Mouse (Mus musculus): ENCODE data around the gene Sectm1a.
"Not testable (repeated sequence)": the region's sequence is repeated elsewhere in the genome, so short reads cannot be mapped to it uniquely, and the experiment has no call there.

Sectm1a gene

GRCm38 (mm10) chr11:121089756-121090546 is 8.9 kb upstream of the Sectm1a start:
- DNase-seq (ENCODE audit: low spot score) = no peak

DNA sequence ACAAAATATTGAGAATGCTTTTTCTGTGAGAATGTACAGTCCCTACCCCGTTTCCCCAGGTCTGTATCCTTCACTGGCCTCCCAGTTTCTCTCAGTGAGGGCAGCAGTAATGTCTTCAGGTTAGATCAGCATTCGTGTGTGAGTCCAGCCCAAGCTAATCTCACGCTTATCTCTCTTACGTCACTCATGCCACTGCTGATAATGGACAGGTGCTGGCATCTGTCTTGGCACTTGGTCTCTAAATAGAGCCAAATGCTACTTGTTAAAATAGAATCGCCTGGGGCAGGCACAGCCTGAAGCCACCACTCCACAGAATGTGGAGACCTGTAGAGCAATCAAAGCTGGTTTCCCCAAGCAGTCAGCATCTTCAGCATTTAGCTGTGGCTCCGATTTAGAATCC is 8.0 kb upstream of the Sectm1a start:
- DNase-seq (ENCODE audit: low spot score) = no peak

GRCm38 (mm10) chr11:121086296-121086695 is 5.3 kb upstream of the Sectm1a start:
- DNase-seq (ENCODE audit: low spot score) = no peak

GRCm38 (mm10) chr11:121085181-121085580 is 4.2 kb upstream of the Sectm1a start:
- no peak for DNase-seq (ENCODE audit: low spot score)

- peak; percentile 32 for DNase-seq (ENCODE audit: low spot score)
These were observed 2.0 kb upstream of the Sectm1a start for GRCm38 (mm10) chr11:121082857-121083500.

GRCm38 (mm10) chr11:121082250-121082649 is 1.2 kb upstream of the Sectm1a start:
- DNase-seq (ENCODE audit: low spot score) = no peak

- no peak for DNase-seq (ENCODE audit: low spot score)
These were observed 690 bp downstream of the Sectm1a start for GRCm38 (mm10) chr11:121080330-121080729.

- no peak for DNase-seq (ENCODE audit: low spot score)
These were observed 5.4 kb downstream of the Sectm1a start for GRCm38 (mm10) chr11:121075655-121076054.

DNA sequence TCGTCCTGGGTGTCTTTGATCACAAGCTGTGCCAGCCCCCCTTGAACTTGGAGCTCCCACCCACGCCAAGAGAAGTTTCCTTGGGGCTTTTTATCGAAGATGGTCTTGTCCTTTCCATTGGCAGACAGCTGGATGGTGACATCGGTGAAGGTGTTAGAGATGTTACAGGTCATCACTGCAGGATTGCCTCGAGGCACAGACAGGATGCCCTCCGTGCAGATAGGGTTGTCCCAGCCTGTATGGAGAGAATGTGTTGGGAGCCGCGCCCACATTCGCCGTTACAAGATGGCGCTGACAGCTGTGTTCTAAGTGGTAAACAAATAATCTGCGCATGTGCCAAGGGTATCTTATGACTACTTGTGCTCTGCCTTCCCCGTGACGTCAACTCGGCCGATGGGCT is 11.4 kb downstream of the Sectm1a start:
- DNase-seq (ENCODE audit: low spot score) = not testable (repeated sequence)

DNA sequence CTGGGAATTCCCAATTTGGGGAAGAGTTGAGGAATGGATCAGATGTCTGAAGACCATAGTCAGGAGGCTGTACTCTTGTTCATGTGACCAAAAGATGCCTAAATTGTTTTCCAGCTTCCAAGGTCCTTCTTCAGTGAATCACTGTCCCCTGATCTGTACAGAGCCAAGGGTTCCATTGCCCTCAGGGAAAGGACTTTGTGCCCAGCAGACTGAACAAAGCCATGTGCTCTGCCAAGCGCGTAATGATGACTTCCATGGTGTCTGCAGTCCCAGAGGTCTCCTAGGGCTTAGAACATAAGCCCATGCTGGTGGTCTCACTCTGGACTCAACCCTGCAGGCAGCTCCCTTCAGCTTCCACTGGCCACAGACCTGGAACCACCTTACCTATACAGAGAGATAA is 13.1 kb downstream of the Sectm1a start:
- DNase-seq (ENCODE audit: low spot score) = no peak

- DNase-seq (ENCODE audit: low spot score) = peak; percentile 29
These were observed 16.8 kb downstream of the Sectm1a start for GRCm38 (mm10) chr11:121064197-121064596.

DNA sequence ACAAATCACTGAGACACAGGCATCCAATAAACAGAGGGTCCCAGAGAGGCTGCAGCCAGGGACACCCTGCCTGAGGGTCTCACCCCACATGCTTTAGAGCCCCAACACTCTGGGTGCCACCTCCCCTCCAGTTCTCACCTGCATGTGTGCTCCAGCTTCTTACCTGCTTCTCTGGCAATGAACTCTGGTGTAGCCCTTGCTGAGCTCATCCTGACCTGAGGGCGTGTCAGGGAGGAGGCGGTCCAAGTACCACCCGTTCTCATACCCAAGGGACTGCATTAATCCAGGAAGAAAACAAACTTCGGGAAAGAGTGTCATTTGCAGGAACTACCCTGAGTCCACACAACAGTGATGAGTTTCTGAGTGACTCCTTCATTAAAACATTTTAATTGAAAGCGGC is 17.6 kb downstream of the Sectm1a start, which contains the start of gene Sectm1b:
Gene Sectm1b, minus strand, starts transcription at position 191 of the 400 bp plus-strand sequence.
- no peak for DNase-seq (ENCODE audit: low spot score)

- DNase-seq (ENCODE audit: low spot score) = peak; percentile 41
These were observed 19.4 kb downstream of the Sectm1a start for GRCm38 (mm10) chr11:121061615-121062014.

DNA sequence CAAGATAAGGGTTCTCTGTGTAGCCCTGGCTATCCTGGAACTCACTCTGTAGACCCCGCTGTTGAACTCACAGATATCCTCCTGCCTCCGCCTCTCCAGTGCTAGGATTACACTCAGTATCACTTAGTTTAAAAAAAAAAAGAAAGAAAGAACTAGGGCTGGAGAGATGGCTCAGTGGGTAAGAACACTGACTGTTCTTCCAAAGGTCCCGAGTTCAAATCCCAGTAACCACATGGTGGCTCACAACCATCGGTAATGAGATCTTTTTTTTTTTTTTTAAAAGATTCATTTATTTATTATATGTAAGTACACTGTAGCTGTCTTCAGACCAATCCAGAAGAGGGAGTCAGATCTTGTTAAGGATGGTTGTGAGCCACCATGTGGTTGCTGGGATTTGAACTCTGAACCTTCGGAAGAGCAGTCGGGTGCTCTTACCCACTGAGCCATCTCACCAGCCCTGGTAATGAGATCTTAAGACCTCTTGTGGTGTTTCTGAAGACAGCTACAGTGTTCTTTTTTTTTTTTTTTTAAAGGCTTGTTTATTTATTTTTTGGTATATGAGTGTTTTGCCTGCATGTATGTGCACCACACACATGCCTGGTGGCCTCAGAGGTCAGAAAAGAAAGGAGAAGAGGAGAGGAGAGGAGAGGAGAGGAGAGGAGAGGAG is 20.5 kb downstream of the Sectm1a start:
- not testable (repeated sequence) for DNase-seq (ENCODE audit: low spot score)

DNA sequence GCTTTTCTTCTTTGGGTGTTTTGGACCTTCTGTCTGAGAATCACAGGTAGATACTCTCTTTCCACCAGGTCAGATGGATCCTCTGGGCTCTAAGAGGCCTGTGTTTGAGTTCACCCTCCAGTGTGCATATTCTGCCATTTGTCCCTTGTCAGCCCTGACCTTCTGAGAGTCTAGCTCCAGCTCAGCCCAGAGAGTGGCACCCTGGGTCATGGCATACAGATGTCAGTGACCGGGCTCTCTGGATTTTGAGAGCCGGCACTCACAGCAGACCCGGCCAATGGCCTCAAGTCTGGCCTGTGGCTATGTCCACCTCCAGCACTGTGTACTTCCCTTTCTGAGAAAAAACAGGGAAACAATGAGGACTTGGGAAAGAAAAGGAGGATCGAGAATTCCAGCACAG is 21.5 kb downstream of the Sectm1a start:
- no peak for DNase-seq (ENCODE audit: low spot score)

DNA sequence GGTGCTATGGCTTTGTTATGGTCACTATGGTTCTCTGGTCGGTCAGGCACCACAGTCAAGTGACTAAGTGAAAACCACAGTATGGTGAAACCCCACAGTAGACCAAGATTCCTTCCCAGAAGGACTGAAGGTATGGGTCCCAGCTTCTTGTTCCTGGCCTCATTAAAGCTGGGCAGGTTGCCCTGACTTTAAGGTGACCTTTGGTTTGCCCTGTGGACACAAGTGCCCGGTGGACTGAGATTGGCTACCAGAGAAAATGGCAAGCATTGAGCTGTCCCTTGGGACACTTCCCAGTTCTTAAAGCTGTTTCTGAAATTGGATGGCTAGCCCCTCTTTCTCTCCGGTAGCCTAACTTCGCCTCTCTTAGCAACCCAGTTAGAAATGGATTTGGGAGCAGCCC is 22.1 kb downstream of the Sectm1a start:
- no peak for DNase-seq (ENCODE audit: low spot score)

- DNase-seq (ENCODE audit: low spot score) = no peak
These were observed 22.9 kb downstream of the Sectm1a start for GRCm38 (mm10) chr11:121058122-121058521.

- DNase-seq (ENCODE audit: low spot score) = peak; percentile 58
These were observed 24.3 kb downstream of the Sectm1a start for GRCm38 (mm10) chr11:121056536-121057236.

DNA sequence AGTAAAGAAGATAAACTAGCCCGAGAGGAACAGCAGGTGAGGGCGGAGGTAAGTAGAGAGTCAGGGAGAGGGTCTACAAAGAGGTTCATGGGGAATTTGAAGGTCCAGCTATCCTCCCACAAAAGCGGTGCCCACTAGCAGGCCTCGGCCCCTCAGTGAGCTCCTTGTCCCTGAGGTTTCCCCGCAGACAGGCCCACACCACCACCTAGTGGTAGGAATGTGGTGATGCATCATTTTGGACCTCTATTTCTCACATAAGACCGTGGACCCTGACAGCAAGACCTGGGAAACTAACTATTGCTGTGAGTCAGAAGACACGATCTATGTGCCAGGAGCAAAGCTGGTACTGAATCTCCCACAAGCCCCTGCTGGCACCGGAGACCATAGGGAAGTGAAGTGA is 27.5 kb downstream of the Sectm1a start:
- DNase-seq (ENCODE audit: low spot score) = peak; percentile 53

- DNase-seq (ENCODE audit: low spot score) = no peak
These were observed 28.6 kb downstream of the Sectm1a start for GRCm38 (mm10) chr11:121052387-121052786.

- no peak for DNase-seq (ENCODE audit: low spot score)
These were observed 29.2 kb downstream of the Sectm1a start for GRCm38 (mm10) chr11:121051793-121052192.

- no peak for DNase-seq (ENCODE audit: low spot score)
These were observed 31.2 kb downstream of the Sectm1a start for GRCm38 (mm10) chr11:121049840-121050239.
